Mouse (Mus musculus) cerebellum, adult 11-12 months (tissue): ENCODE measurements around the gene Cwc22.
A peak's percentile ranks its signal among the peaks of the same experiment; 100 is the strongest.

ENCODE experiments used
- DNase-seq: peaks from one replicate; pipeline ENCODE4 v3.0.0; 2022

The Cwc22 gene

GRCm38 (mm10) chr2:77962450-77963193 is 16.4 kb upstream of the Cwc22 start:
- DNase-seq, result no peak

DNA sequence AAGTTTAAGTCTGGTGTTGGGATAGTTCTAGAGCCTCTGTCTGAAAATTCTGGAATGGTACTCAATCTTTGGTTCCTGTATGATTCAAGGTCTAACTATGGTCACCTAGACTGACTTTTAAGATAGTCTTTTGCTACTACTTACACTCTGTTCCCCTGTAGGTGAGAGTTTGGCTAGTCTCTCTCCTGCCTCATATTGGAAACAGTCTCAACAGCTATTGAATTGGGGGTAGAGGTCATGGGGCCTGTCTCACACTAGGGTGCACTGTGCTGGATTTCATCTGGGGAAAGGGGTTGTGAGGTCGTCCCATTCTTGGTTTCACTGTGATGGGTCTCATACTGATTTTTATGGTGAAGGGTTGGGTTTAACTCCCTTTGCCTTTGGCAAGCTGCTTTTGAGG is 15.1 kb upstream of the Cwc22 start:
- no peak for DNase-seq

DNA sequence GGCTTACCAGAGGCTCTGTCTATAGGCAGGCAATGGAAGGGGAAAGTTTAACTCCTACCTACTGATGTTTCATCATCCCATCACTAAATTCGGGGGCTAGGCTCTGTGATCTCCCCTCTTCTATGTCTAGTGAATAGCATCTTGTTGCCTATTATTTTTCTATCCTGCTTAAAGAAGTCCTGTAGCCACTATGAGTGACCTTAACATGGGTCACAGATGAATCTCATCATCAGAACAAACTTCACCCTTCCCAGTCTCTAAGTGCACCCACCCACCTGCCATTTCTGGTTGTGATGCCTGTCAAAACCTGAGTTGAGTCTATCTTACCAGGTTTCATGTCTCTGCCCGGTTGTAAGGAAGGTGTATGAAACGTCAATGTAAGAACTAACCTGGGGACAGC is 14.5 kb upstream of the Cwc22 start:
- DNase-seq, result no peak

- DNase-seq, result no peak
Observed at GRCm38 (mm10) chr2:77959341-77959740, 13.2 kb upstream of the Cwc22 start.

- DNase-seq, result no peak
Observed at GRCm38 (mm10) chr2:77951415-77951913, 5.3 kb upstream of the Cwc22 start.

DNA sequence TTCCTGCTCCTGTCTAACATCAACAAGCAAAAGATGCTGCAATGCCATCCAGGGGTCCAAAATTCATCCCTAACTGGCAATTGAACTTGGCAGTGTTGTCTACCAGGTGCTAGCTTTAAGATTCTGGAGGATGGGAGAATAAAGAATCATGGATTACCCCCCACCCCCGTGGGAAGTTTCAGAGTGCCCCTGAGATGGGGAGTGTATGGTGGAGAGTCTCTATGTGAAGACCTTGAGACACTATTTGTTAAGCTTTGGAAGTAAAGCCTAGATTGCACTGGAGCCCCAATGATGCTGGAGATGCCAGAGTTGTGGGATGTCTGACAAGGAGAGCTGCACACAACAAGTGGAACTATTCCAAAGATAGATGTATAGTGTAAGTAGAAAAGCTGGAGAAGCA is 3.9 kb upstream of the Cwc22 start:
- no peak for DNase-seq

DNA sequence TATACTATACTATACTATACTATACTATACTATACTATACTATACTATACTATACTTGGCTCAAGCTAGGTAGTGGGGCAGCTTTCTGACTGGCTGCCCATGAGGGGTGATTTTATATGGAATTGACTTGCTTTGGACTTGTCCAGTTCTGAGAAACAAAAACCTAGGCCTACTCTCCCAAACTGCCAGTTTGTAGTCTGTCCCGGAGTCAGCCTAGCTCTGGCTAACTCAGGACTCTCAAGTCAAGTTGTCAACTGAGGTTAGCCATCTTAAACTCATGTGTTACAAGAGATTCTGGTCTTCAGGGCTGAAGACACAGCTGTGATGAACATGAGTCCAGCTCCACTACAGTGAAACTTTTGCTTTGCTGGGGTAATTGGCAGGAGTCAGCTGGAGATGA is 3.3 kb upstream of the Cwc22 start:
- DNase-seq, result no peak

GRCm38 (mm10) chr2:77948921-77949320 is 2.7 kb upstream of the Cwc22 start:
- DNase-seq, result no peak

- DNase-seq, result no peak
Observed at GRCm38 (mm10) chr2:77948126-77948525, 2.0 kb upstream of the Cwc22 start.

GRCm38 (mm10) chr2:77947161-77947870 is 1.1 kb upstream of the Cwc22 start:
- DNase-seq, result no peak

- DNase-seq, result no peak
Observed at GRCm38 (mm10) chr2:77944860-77945595, 1.1 kb downstream of the Cwc22 start.

GRCm38 (mm10) chr2:77944281-77944680 is 1.9 kb downstream of the Cwc22 start:
- no peak for DNase-seq

- no peak for DNase-seq
Observed at GRCm38 (mm10) chr2:77941944-77942343, 4.2 kb downstream of the Cwc22 start.

DNA sequence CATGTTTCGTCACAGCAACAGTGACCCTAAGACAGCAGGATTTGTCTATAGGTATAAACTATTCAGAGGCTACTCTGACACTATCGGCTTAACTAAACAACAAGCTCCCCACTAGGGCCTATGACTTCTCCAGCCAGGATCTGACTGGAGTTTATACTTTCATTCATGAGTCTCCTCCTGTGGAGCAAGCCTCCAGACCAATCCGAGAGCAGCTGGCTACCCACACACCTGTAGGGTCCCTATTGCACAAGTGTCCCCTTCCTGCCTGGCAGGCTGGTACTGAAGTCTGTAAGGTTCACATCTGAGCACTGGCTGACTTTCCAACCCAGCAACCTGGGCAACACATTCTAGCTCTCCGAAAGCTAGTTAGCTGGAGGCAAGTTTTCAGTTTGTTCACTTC is 7.9 kb downstream of the Cwc22 start:
- DNase-seq, result no peak

- no peak for DNase-seq
Observed at GRCm38 (mm10) chr2:77937818-77938217, 8.4 kb downstream of the Cwc22 start.

- no peak for DNase-seq
Observed at GRCm38 (mm10) chr2:77934138-77934537, 12.0 kb downstream of the Cwc22 start.

GRCm38 (mm10) chr2:77933630-77934029 is 12.5 kb downstream of the Cwc22 start:
- DNase-seq, result no peak

- DNase-seq, result no peak
Observed at GRCm38 (mm10) chr2:77931958-77932357, 14.2 kb downstream of the Cwc22 start.

- DNase-seq, result no peak
Observed at GRCm38 (mm10) chr2:77928352-77928751, 17.8 kb downstream of the Cwc22 start.

- peak; percentile 54 for DNase-seq
Observed at GRCm38 (mm10) chr2:77926468-77926867, 19.7 kb downstream of the Cwc22 start.

DNA sequence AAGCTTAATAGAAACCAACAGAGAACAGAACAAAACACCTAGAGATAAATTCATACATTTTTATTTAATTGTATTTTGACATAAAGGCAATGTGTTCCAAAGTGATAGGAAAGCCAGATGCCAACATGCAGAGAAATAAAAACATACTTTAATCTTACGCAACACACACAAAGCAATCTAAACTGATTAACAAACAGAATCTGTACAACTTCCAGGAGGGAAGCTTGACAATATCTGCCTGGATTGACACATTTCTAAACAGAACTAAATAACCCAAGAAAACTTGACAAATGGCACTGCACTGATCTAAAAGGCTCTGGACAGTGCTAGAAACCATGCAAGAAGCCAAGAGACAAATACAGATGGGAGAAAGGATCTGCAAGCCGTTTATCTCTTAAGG is 20.2 kb downstream of the Cwc22 start:
- no peak for DNase-seq

DNA sequence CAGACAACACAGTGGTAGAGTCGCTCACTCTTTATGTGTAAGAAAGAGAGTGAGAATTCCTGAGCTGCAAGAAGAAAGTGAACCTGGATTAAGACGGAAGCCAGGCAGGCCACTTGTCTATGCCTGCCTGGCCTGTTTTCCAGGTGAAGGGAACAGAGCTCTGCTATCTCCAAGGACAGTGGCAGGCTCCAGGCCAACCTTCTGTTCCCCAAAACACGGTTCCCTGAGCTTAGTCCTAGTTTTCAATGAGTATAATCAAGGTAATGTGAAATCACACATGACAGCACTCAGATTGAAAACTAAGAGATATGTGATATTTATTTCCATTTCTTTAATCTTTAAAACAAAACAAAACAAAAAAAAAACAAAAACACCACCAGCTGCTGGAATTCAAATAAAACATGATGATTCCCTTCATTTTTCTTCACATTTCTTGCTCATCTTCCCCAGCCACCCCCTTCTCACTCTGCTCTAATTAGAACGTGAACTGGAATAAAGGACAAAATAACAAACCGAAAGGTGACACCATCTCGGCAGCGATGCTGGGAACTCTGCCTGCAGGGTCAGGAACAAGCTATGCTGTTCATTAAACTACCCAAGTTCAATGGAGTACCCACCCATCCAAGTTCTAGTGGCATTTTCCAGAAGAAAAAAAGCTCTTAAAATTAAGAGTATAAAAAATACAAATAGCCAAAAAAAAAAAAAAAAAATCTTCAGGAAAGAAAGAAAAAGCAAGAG is 20.8 kb downstream of the Cwc22 start:
- DNase-seq, result peak; percentile 82

GRCm38 (mm10) chr2:77924003-77924402 is 22.2 kb downstream of the Cwc22 start:
- no peak for DNase-seq
